Mouse (Mus musculus) heart, embryonic 15.5 days (tissue): Measurements from ENCODE around the gene Cdca8. TPM values are rescaled to one million over a fixed set of nuclear protein-coding genes. Genes with fewer than 3 reads are reported as not detected.

Experiments
- ATAC-seq: fragments of 200-750 bp; cut with Nextera tagmentation; replicated peaks from 2 replicates; pipeline ENCODE4 v1.8.0; 2017; ENCODE audit warnings: low read depth, moderate TSS enrichment; ENCODE audit not compliant: insufficient number of reproducible peaks, insufficient read depth, low FRiP score
- H3K27ac ChIP-seq: fragments of 300-500 bp; sonication (generic); 2 replicates; pipeline ENCODE4 v1.5.1; 2015; ENCODE audit warnings: mild to moderate bottlenecking, inconsistent platforms
- H3K27me3 ChIP-seq: fragments of 300-500 bp; sonication (generic); 2 replicates; pipeline ENCODE4 v1.6.1; 2015; ENCODE audit warnings: inconsistent platforms
- H3K36me3 ChIP-seq: fragments of 300-500 bp; sonication (generic); 2 replicates; pipeline ENCODE4 v1.6.1; 2015; ENCODE audit warnings: mild to moderate bottlenecking, inconsistent platforms
- H3K4me1 ChIP-seq: fragments of 300-500 bp; sonication (generic); replicated peaks from 2 replicates; pipeline ENCODE4 v1.6.1; 2015; ENCODE audit warnings: inconsistent platforms
- H3K4me2 ChIP-seq: fragments of 300-500 bp; sonication (generic); 2 replicates; pipeline ENCODE4 v1.6.1; 2015; ENCODE audit warnings: inconsistent platforms, mild to moderate bottlenecking, moderate library complexity
- H3K4me3 ChIP-seq: fragments of 300-500 bp; sonication (generic); 2 replicates; pipeline ENCODE4 v1.5.1; 2015; ENCODE audit warnings: mild to moderate bottlenecking, inconsistent platforms
- H3K9ac ChIP-seq: fragments of 300-500 bp; sonication (generic); 2 replicates; pipeline ENCODE4 v1.6.1; 2015; ENCODE audit warnings: mild to moderate bottlenecking, inconsistent platforms
- H3K9me3 ChIP-seq: fragments of 300-500 bp; sonication (generic); replicated peaks from 2 replicates; pipeline ENCODE4 v1.6.1; 2016; ENCODE audit warnings: inconsistent platforms
- WGBS: fragments of 180-500 bp; shearing (Covaris S2); methylation state at CpG from one replicate; pipeline ENCODE4 v1.1.7; 2015; ENCODE audit warnings: mixed read lengths; 5-methylcytosine and 5-hydroxymethylcytosine counted together
- polyA plus RNA-seq: library from polyadenylated mRNA; unstranded; fragments of >200 nt; fragmentation: Nextera tagmentation; extraction: Ambion mirVana; gene quantifications from 2 replicates; pipeline ENCODE4 v1.2.1, GENCODE M21; 2015

Cdca8 gene
- polyA plus RNA-seq, 1 experiment from 2014 or later: 106 TPM

GRCm38 (mm10) chr4:124898428-124898827 lies 40.7 kb downstream of the Cdca8 start:
- no peaks in the 10 kb centered on the region for H3K36me3 ChIP-seq
- no peak for ATAC-seq
- peaks cover 73% of the 10 kb centered on the region for H3K27me3 ChIP-seq

DNA sequence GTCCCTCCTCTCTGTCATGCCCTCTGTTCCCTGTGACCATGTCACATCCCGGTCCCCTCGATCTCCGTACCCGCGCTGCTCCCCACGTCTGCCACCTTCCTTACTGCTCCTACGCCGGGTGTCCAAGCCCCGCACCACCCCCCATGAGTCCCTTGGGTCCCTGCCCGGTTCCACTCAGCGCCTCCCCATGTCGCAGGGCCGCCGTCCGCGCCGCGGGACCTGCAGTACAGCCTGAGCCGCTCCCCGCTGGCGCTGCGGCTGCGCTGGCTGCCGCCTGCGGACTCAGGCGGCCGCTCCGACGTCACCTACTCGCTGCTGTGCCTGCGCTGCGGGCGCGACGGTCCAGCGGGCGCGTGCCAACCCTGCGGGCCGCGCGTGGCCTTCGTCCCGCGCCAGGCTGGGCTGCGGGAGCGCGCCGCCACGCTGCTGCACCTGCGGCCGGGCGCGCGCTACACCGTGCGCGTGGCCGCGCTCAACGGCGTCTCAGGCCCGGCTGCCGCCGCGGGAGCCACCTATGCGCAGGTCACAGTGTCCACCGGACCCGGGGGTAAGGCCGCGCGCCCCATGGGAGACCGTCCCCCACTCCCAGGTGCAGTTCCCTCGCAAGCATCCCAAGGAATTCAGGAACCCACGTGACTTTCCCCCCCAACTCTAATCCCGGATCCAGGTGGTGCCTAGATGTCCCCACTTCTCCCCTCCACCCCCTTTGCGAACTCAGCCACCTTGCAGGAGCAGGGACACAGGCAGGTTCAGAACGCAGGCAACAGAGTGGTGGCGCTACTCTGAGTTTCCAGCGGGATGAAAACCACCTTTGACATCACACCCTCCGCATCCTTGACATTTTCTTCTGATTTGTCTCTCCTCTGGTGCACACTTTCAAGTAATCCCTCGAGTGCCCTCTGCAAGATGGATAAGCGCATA lies 44.3 kb downstream of the Cdca8 start:
- ATAC-seq: peak; percentile 39; the same call in 1 of the 2 replicates

More at GRCm38 (mm10) chr4:124898428-124898827, 40.7 kb downstream of the Cdca8 start:
- Histone ChIP-seq H3K4me3 (no peak overlapping the region), H3K4me2 (no peak overlapping the region), H3K4me1 (peaks cover 8% of the 10 kb centered on the region), H3K27ac (no peak overlapping the region), H3K9ac (no peak overlapping the region), H3K9me3 (no peaks in the 10 kb centered on the region)
- WGBS: 57% methylated on average over 10 of the region's 10 CpGs

DNA sequence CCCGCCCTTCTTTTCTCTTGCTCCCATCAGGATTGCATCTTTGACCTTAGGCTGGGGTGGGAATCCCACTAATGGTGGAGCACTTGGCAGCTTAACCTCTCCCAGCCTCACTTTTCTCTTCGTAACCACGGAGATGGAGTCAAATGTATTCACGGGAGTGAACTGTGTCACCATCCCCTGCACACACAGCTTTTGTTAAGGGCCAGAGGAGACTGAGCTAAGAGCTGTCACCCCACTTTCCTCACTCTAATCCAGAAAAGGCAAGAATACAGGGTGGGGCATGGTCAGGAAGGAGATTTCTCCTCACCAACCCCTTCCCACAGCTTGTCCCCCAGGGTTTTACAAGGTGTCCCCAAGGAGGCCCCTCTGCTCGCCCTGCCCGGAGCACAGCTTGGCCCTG lies 45.3 kb downstream of the Cdca8 start:
- Histone ChIP-seq H3K27me3 (peaks cover 79% of the 10 kb centered on the region), H3K27ac (no peak overlapping the region), H3K4me2 (no peak overlapping the region), H3K4me3 (no peak overlapping the region), H3K9me3 (no peaks in the 10 kb centered on the region), H3K36me3 (no peaks in the 10 kb centered on the region), H3K9ac (no peak overlapping the region), H3K4me1 (peaks cover 8% of the 10 kb centered on the region)
- no peak for ATAC-seq
- WGBS: 40% methylated on average over 6 of the region's 6 CpGs

More for the DNA sequence above, 44.3 kb downstream of the Cdca8 start:
- Histone ChIP-seq H3K4me1 (peaks cover 8% of the 10 kb centered on the region), H3K27me3 (peaks cover 82% of the 10 kb centered on the region), H3K27ac (no peak overlapping the region), H3K9me3 (no peaks in the 10 kb centered on the region), H3K4me2 (peak overlapping the region; percentile 76), H3K4me3 (peak overlapping the region; percentile 49), H3K9ac (no peak overlapping the region), H3K36me3 (no peaks in the 10 kb centered on the region)
- WGBS: 2% methylated on average over 83 of the region's 83 CpGs

- Histone ChIP-seq H3K9me3 (no peaks in the 10 kb centered on the region), H3K4me3 (no peak overlapping the region), H3K27ac (no peak overlapping the region), H3K27me3 (peaks cover 88% of the 10 kb centered on the region), H3K4me1 (peaks cover 8% of the 10 kb centered on the region), H3K36me3 (no peaks in the 10 kb centered on the region), H3K9ac (no peak overlapping the region), H3K4me2 (no peak overlapping the region)
- ATAC-seq: no peak
- WGBS: 71% methylated on average over 5 of the region's 5 CpGs
Observed at GRCm38 (mm10) chr4:124890831-124891230, 48.3 kb downstream of the Cdca8 start.

- Histone ChIP-seq H3K4me3 (no peak overlapping the region), H3K4me2 (no peak overlapping the region), H3K9ac (no peak overlapping the region), H3K27me3 (peaks cover 87% of the 10 kb centered on the region), H3K4me1 (peaks cover 6% of the 10 kb centered on the region), H3K9me3 (no peaks in the 10 kb centered on the region), H3K36me3 (no peaks in the 10 kb centered on the region), H3K27ac (no peak overlapping the region)
- no peak for ATAC-seq
- 75% methylated on average over 2 of the region's 2 CpGs for WGBS
Observed at GRCm38 (mm10) chr4:124889935-124890334, 49.2 kb downstream of the Cdca8 start.

GRCm38 (mm10) chr4:124888702-124889101 lies 50.4 kb downstream of the Cdca8 start:
- no peak overlapping the region for H3K4me2 ChIP-seq
- no peaks in the 10 kb centered on the region for H3K36me3 ChIP-seq
- no peaks in the 10 kb centered on the region for H3K4me1 ChIP-seq
- WGBS: 64% methylated on average over 7 of the region's 7 CpGs
- H3K9me3 ChIP-seq: no peaks in the 10 kb centered on the region
- no peak overlapping the region for H3K4me3 ChIP-seq
- no peak overlapping the region for H3K9ac ChIP-seq
- ATAC-seq: no peak
- H3K27ac ChIP-seq: no peak overlapping the region
- H3K27me3 ChIP-seq: peaks cover 84% of the 10 kb centered on the region

- Histone ChIP-seq H3K9me3 (no peaks in the 10 kb centered on the region), H3K27me3 (peaks cover 80% of the 10 kb centered on the region), H3K36me3 (no peaks in the 10 kb centered on the region), H3K9ac (no peak overlapping the region), H3K27ac (no peak overlapping the region), H3K4me3 (peak overlapping the region; percentile 31; the same call in 1 of the 2 replicates), H3K4me1 (peaks cover 10% of the 10 kb centered on the region), H3K4me2 (no peak overlapping the region)
- ATAC-seq: 0 out of 2 replicates have a peak, but pooled peaks have one; percentile 15
- WGBS: under 1% methylated on average over 30 of the region's 37 CpGs
Observed at GRCm38 (mm10) chr4:124882151-124882729, 56.9 kb downstream of the Cdca8 start.

- H3K36me3 ChIP-seq: no peaks in the 10 kb centered on the region
- H3K4me2 ChIP-seq: peak overlapping the region; percentile 51
- peaks cover 75% of the 10 kb centered on the region for H3K27me3 ChIP-seq
- H3K9me3 ChIP-seq: no peaks in the 10 kb centered on the region
- ATAC-seq: peak; percentile 36; the same call in 1 of the 2 replicates
- H3K9ac ChIP-seq: no peak overlapping the region
- peaks cover 10% of the 10 kb centered on the region for H3K4me1 ChIP-seq
- H3K4me3 ChIP-seq: peak overlapping the region; percentile 31
- H3K27ac ChIP-seq: no peak overlapping the region
- WGBS: 1% methylated on average over 37 of the region's 37 CpGs
Observed at GRCm38 (mm10) chr4:124881341-124881908, 57.7 kb downstream of the Cdca8 start.

- ATAC-seq: no peak
- peak within 1 kb of the TSS; percentile 31 for H3K4me3 ChIP-seq
- H3K4me2 ChIP-seq: peak within 1 kb of the TSS; percentile 51
- H3K4me1 ChIP-seq: peaks cover 10% of the 10 kb centered on the region
- no peaks in the 10 kb centered on the region for H3K9me3 ChIP-seq
- WGBS: 8% methylated on average over 11 of the region's 11 CpGs
- H3K36me3 ChIP-seq: no peaks in the 10 kb centered on the region
- H3K27me3 ChIP-seq: peaks cover 67% of the 10 kb centered on the region
- H3K27ac ChIP-seq: no peak within 1 kb of the TSS
- no peak within 1 kb of the TSS for H3K9ac ChIP-seq
Observed at GRCm38 (mm10) chr4:124880599-124880998, 58.5 kb downstream of the Cdca8 start, which contains the start of gene Epha10. Epha10 (plus strand) TSS chr4:124880899.

- no peak overlapping the region for H3K4me2 ChIP-seq
- 87% methylated on average over 1 of the region's 1 CpGs for WGBS
- H3K9me3 ChIP-seq: peaks cover 3% of the 10 kb centered on the region; the same call in 1 of the 2 replicates
- no peak for ATAC-seq
- H3K4me1 ChIP-seq: no peaks in the 10 kb centered on the region
- H3K27ac ChIP-seq: no peak overlapping the region
- H3K9ac ChIP-seq: no peak overlapping the region
- no peak overlapping the region for H3K4me3 ChIP-seq
- H3K27me3 ChIP-seq: no peaks in the 10 kb centered on the region
- no peaks in the 10 kb centered on the region for H3K36me3 ChIP-seq
Observed at GRCm38 (mm10) chr4:124872719-124873118, 66.4 kb downstream of the Cdca8 start.
